Mouse (Mus musculus) adrenal gland, postnatal 14 days (tissue): ENCODE measurements around the gene Gm10401. TPM values are rescaled to one million over a fixed set of nuclear protein-coding genes. Genes with fewer than 3 reads are reported as not detected.
A peak's percentile ranks its signal among the peaks of the same experiment; 100 is the strongest.

ENCODE experiments used
- DNase-seq: peaks from one replicate; pipeline ENCODE4 v3.0.0; 2021; ENCODE audit warnings: mixed read lengths
- total RNA-seq: library from RNA; stranded (reverse); gene quantifications from 2 replicates; pipeline ENCODE4 v1.2.3, GENCODE M21; 2021

The Gm10401 gene
- total RNA-seq, 1 experiment from 2014 or later = not detected

GRCm38 (mm10) chr5:115069611-115070010 lies 28.5 kb downstream of the Gm10401 start:
- DNase-seq = no peak

GRCm38 (mm10) chr5:115068671-115069421 lies 29.2 kb downstream of the Gm10401 start:
- no peak for DNase-seq

DNA sequence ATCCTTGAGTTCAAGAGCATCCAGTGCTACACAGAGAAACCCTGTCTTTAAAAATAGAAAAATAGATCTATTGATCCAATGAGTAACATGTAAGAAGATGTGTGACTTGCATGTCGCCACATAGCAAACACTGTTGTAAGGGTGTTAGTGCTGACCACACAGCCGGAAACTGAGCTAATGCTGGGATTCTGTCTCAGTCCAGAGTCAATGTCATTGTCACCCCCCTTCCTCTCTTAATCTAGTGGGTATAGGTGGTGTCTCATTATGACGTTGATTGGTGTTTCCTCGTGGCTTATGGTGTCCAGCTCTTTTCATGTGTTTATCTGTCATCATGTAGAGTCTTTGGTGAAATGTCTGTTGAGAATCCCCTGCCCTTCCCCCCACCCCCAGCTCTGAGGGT lies 31.9 kb downstream of the Gm10401 start:
- DNase-seq = no peak

GRCm38 (mm10) chr5:115063391-115063790 lies 34.7 kb downstream of the Gm10401 start:
- peak; percentile 36 for DNase-seq

GRCm38 (mm10) chr5:115062566-115062965 lies 35.5 kb downstream of the Gm10401 start:
- DNase-seq = peak; percentile 39

DNA sequence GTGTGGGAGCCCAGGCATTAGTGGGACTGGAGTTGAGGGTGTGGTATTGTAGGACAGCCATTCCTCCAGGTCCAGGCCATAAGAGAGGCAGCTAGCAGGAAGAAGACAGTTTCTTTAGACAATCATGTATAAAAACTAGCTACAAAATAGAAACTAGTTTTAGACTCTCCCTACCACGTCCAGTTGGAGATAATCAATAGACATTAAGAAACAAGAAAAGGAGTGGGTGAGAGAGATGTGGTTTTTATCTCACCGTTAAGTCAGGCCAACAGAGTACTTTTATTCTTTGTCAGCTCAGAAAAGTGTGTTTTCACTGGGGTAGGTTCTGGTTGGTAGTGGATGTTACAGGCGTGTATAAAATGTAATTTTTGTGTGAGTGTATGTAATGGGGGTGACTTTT lies 37.1 kb downstream of the Gm10401 start:
- no peak for DNase-seq

DNA sequence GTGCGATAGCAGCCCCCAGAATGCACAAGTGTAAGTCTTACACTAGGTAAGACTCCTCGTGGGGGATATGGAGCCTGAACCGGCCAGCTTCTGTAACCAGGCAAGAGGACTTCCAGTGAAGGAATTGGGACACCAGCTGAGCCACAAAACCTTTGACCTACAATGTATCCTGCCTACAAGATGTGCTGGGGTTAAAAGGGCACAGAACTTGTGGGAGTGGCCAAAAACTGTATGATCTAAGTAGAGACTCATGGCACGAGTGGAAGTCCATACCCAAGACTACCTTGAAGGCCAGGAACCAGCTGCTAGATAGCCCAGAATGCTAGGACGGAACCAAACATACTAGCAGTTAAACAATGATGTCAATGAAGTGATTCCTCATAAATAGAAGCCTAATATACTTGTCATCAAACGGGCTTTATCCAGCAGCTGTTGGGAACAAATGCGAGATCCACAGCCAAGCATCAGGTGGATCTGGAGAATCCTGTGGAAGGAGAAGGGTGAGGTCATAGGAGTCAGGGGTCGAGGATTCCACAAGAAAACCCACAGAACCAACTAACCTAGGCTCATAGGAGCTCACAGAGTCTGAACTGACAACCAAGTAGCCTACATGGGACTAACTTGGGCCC lies 37.9 kb downstream of the Gm10401 start:
- DNase-seq = no peak

GRCm38 (mm10) chr5:115058584-115059297 lies 39.4 kb downstream of the Gm10401 start:
- DNase-seq = no peak

DNA sequence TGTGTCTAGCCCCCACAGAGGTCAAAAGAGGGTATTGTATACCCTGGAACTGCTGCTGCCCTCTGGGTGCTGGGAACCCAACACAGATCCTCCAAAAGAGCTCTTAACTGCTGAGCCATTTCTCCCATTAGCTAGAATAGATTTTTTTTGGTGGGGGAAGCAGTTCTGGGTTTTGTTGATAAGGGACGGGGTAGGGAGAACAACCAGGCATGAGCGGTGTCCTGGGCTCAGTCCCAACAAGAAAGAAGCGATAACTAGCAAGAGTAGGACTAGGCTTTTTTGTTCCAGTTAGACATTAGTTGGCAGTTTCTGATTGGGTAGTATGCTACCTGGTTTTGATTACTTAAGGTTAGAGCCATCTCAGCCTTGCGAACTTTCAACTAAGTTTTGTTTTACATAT lies 40.9 kb downstream of the Gm10401 start:
- DNase-seq = no peak

DNA sequence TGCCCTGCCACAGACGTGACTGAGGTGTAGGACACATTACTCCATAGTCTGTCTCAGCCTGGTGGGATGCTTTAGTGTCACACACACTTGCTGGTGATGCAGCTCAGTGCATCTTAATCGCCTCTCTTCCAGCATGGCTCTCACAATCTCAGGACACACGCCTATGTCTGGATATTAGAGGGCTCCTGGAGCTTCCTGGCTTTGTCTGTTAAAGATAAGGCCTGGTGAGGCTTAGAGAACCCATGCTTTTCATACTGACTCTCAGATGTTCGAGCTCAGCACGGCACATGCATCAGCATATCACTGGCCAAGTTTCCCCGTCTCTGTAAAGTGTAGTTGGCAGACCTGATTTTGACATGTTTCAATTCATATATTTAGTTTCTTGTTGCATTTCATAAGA lies 42.7 kb downstream of the Gm10401 start:
- no peak for DNase-seq

GRCm38 (mm10) chr5:115053791-115054396 lies 44.2 kb downstream of the Gm10401 start:
- no peak for DNase-seq

- no peak for DNase-seq
These were observed 45.5 kb downstream of the Gm10401 start for GRCm38 (mm10) chr5:115052546-115052945.

GRCm38 (mm10) chr5:115050776-115051175 lies 47.3 kb downstream of the Gm10401 start:
- DNase-seq = no peak

DNA sequence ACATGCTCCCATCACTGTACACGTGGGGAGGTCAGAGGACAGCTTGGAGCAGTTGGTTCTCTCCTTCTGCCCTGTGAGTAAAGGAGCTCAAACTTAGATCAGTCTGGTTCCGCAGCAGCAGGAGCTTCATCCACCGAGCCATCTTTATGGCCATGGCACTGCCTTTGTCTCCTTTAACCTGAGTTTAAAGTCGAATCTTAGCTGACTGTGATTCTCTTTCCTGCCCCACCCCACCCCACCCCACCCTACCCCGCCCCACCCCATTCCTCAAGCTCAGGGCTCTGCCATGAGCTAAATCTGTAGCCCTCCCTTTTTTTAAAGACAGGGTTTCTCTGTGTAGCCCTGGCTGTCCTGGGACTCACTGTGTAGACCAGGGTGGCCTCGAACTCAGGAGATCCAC lies 48.4 kb downstream of the Gm10401 start:
- DNase-seq = no peak

Other genes with a start within 250 kb of the Gm10401 start
- gene 4930519G04Rik, start 244.6 kb downstream of the Gm10401 start, total RNA-seq = not detected in 2 replicates
- not detected in 2 replicates for gene Gm9936, start 239.6 kb downstream of the Gm10401 start, total RNA-seq
- gene Oasl2, start 201.4 kb downstream of the Gm10401 start, total RNA-seq = 6.5 and 7.7 TPM in 2 replicates
- 0.83 and 1.5 TPM in 2 replicates for gene Oasl1, start 175.1 kb downstream of the Gm10401 start, total RNA-seq
- gene 2210016L21Rik, start 156.1 kb downstream of the Gm10401 start, total RNA-seq = 36.2 and 36.3 TPM in 2 replicates
- 0.26 and 2.0 TPM in 2 replicates for gene Hnf1a, start 127.2 kb downstream of the Gm10401 start, total RNA-seq
- gene Sppl3, start 87.2 kb downstream of the Gm10401 start, total RNA-seq = 54.8 and 59.2 TPM in 2 replicates
- gene Acads, start 21.1 kb upstream of the Gm10401 start, total RNA-seq = 308 and 317 TPM in 2 replicates
- 36.9 and 42.8 TPM in 2 replicates for gene Unc119b, start 36.7 kb upstream of the Gm10401 start, total RNA-seq
- 140 and 144 TPM in 2 replicates for gene Mlec, start 59.9 kb upstream of the Gm10401 start, total RNA-seq
- gene Cabp1, start 96.1 kb upstream of the Gm10401 start, total RNA-seq = 9.9 and 11.1 TPM in 2 replicates
- 92.6 and 92.9 TPM in 2 replicates for gene Pop5, start 137.5 kb upstream of the Gm10401 start, total RNA-seq
- 259 and 262 TPM in 2 replicates for gene Rnf10, start 174.6 kb upstream of the Gm10401 start, total RNA-seq
- 80.4 and 83.1 TPM in 2 replicates for gene Coq5, start 181.4 kb upstream of the Gm10401 start, total RNA-seq
- 283 and 320 TPM in 2 replicates for gene Dynll1, start 202.7 kb upstream of the Gm10401 start, total RNA-seq
- gene Srsf9, start 228.9 kb upstream of the Gm10401 start, total RNA-seq = 71.3 and 78.3 TPM in 2 replicates
- 21.2 and 23.9 TPM in 2 replicates for gene Gatc, start 242.9 kb upstream of the Gm10401 start, total RNA-seq
- 31.5 and 35.5 TPM in 2 replicates for gene Triap1, start 242.9 kb upstream of the Gm10401 start, total RNA-seq